Mouse (Mus musculus) liver, postnatal 0 days (tissue): ENCODE results near the gene Dnmt1.

Experiments
- CTCF ChIP-seq: sonication (generic); IDR thresholded peaks from 2 replicates; pipeline ENCODE4 v1.5.1; 2016; ENCODE audit warnings: antibody characterized with exemption, low read depth
- EP300 ChIP-seq: IDR thresholded peaks from 2 replicates; pipeline ENCODE4 v1.6.1; 2016; ENCODE audit warnings: antibody characterized with exemption, low read depth, mild to moderate bottlenecking

DNA sequence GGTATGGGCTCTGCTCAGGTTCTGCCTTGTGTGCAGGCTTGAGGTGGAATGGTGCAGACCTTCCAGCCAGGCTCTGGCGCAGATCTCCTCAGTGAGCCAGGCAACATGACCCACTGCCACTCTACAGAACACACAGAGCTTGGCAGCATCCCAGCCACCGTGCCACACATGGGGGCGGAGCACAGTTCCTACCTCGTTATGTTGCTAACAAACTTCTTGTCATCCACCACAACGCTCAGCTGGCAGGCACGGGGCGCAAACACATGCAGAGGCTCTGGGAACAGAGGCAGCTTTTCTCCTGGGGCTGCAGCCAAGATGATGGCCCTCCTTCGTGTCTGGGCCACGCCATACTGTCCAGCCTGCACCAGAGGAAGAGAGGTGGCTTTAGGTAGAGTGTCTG lies 49.7 kb downstream of the Dnmt1 start:
- no peak for TF ChIP-seq CTCF
- TF ChIP-seq EP300 = no peak
